In the genomic region with DNA sequence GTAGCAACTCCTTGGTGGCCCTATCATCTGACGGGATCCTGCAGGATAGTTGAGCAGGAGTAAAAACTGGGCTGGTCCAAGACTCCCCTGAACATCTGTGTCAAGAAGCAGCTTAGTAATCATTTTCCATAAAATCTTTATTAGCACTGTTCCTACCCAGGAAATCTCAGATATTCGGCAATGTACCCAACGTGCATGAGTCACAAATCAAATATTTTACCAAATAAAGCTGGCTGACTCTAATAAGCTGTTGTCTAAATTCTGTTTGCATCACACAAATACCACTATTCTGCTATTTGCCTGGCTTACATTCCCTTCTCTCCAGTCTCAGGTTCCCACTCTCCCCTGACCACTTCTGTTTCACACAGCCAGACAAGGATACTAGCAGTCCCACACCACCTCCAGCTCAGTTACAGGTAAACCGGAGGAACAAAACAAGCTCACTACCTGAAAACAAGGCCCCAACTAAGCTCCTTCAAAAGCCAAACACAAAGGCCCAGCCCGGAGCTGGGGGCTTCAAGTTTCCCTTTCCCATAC, we compare ENCODE assay signal across 9 mouse cellular contexts. TPM values are rescaled to one million over a fixed set of nuclear protein-coding genes. Genes with fewer than 3 reads are reported as not detected.
DNase-seq lines count a peak whose midpoint lies in the region; ATAC-seq and TF ChIP-seq lines count a peak whose summit lies in the region.
"Had no signal": no experiment of that assay in that cellular context is flagged by ENCODE, and none has a peak within 500 bp of the region (broad histone marks: within the 10 kb centered on the region; RNA-seq: fewer than 3 reads in every experiment).

No protein-coding gene starts in this region.

- H3K27ac ChIP-seq in kidney, adult 2 months (ENCODE audit: insufficient read depth, low read depth, low read length), result peak overlapping the region; percentile 39
- no peak overlapping the region for H3K27ac ChIP-seq in forebrain, embryonic 15.5 days (replicated peaks)
- H3K27ac ChIP-seq in midbrain, embryonic 13.5 days, result no peak overlapping the region
- H3K27ac ChIP-seq: limb, embryonic 15.5 days had no signal

- no peaks in the 10 kb centered on the region for H3K9me3 ChIP-seq in forebrain, embryonic 15.5 days
- H3K9me3 ChIP-seq in midbrain, embryonic 13.5 days, result no peaks in the 10 kb centered on the region
- H3K9me3 ChIP-seq: limb, embryonic 15.5 days had no signal

- H3K4me2 ChIP-seq in forebrain, embryonic 15.5 days (replicated peaks), result peak overlapping the region; percentile 72
- H3K4me2 ChIP-seq in midbrain, embryonic 13.5 days (replicated peaks), result peak overlapping the region; percentile 82
- H3K4me2 ChIP-seq: limb, embryonic 15.5 days had no signal

- no peak for TF ChIP-seq CTCF in kidney, adult 2 months (conservative IDR thresholded peaks at IDR 0.05; ENCODE audit: insufficient read depth, insufficient read length, low read depth, low read length)

- H3K9ac ChIP-seq in forebrain, embryonic 15.5 days (replicated peaks), result no peak overlapping the region
- peak overlapping the region; percentile 53 for H3K9ac ChIP-seq in midbrain, embryonic 13.5 days (replicated peaks)
- H3K9ac ChIP-seq: limb, embryonic 15.5 days had no signal

- no peaks in the 10 kb centered on the region for H3K27me3 ChIP-seq in kidney, adult 2 months (replicated peaks; ENCODE audit: control insufficient read depth, insufficient read depth, low read length)
- no peaks in the 10 kb centered on the region for H3K27me3 ChIP-seq in forebrain, embryonic 15.5 days
- no peaks in the 10 kb centered on the region for H3K27me3 ChIP-seq in midbrain, embryonic 13.5 days
- H3K27me3 ChIP-seq: limb, embryonic 15.5 days had no signal

- peaks cover 24% of the 10 kb centered on the region for H3K4me1 ChIP-seq in kidney, adult 2 months (ENCODE audit: control insufficient read depth, insufficient read depth, low read length)
- H3K4me1 ChIP-seq in forebrain, embryonic 15.5 days, result peaks cover 22% of the 10 kb centered on the region
- H3K4me1 ChIP-seq in midbrain, embryonic 13.5 days (replicated peaks), result peaks cover 36% of the 10 kb centered on the region

- peak overlapping the region; percentile 27; the same call in 1 of the 2 replicates for H3K4me3 ChIP-seq in kidney, adult 2 months (ENCODE audit: insufficient read depth, low read depth, low read length)
- peak overlapping the region; percentile 5; the same call in 1 of the 2 replicates for H3K4me3 ChIP-seq in forebrain, embryonic 15.5 days
- H3K4me3 ChIP-seq in midbrain, embryonic 13.5 days (replicated peaks), result peak overlapping the region; percentile 24
- H3K4me3 ChIP-seq: limb, embryonic 15.5 days had no signal

- no peaks in the 10 kb centered on the region for H3K36me3 ChIP-seq in kidney, adult 2 months (ENCODE audit: control insufficient read depth, insufficient read depth, low read length)
- no peaks in the 10 kb centered on the region for H3K36me3 ChIP-seq in forebrain, embryonic 15.5 days
- no peaks in the 10 kb centered on the region for H3K36me3 ChIP-seq in midbrain, embryonic 13.5 days
- H3K36me3 ChIP-seq: limb, embryonic 15.5 days had no signal

- intact Hi-C loops in left cerebral cortex, postnatal 14 days (cut with DNase I), result no loop called here

- DNase-seq in kidney, adult 2 months, result no peak
- DNase-seq in kidney, postnatal 14 days, result no peak
- DNase-seq in NIH3T3 (ENCODE audit: low read depth), result peak; percentile 78
- DNase-seq in ovary, postnatal 36 days (ENCODE audit: low spot score), result no peak
- no peak for DNase-seq in natural killer cell, adult 2 months (ENCODE audit: low spot score in 2 of 2)
- DNase-seq in left cerebral cortex, postnatal 14 days (ENCODE audit: low spot score in 2 of 2), result no peak

- no peak for TF ChIP-seq POLR2A in kidney, adult 2 months (IDR thresholded peaks at IDR 0.05; ENCODE audit: low read depth, low read length)

- no peak for ATAC-seq in forebrain, embryonic 15.5 days (replicated peaks)
- ATAC-seq in midbrain, embryonic 13.5 days, result no peak

- WGBS in kidney, adult 2 months, result 49% methylated on average over 5 of the region's 5 CpGs
- WGBS in forebrain, embryonic 15.5 days, result 61% methylated on average over 5 of the region's 5 CpGs
- WGBS in midbrain, embryonic 13.5 days, result 63% methylated on average over 5 of the region's 5 CpGs

RNA-seq across cellular contexts. Expression of a gene that starts 16.3 kb away (rescaled TPM):
- polyA plus RNA-seq in kidney, adult 2 months (2012; rRNA removed), result 16.0 and 21.4 TPM in 2 replicates
- polyA plus RNA-seq in forebrain, embryonic 15.5 days (2015; fragmentation: Nextera tagmentation; extraction: Ambion mirVana), result 45.8 and 47.4 TPM in 2 replicates
- polyA plus RNA-seq in midbrain, embryonic 13.5 days (2015; fragmentation: Nextera tagmentation; extraction: Ambion mirVana), result 51.9 and 54.5 TPM in 2 replicates
- total RNA-seq in left cerebral cortex, postnatal 14 days (2021), result 10 to 100 TPM; 24.8 to 26.4 TPM

RNA-seq across cellular contexts. Expression of a gene that starts 16.4 kb away (rescaled TPM):
- 46.4 and 46.9 TPM in 2 replicates for polyA plus RNA-seq in kidney, adult 2 months (2012; rRNA removed)
- polyA plus RNA-seq in forebrain, embryonic 15.5 days (2015; fragmentation: Nextera tagmentation; extraction: Ambion mirVana), result 79.6 and 87.1 TPM in 2 replicates
- 113 and 118 TPM in 2 replicates for polyA plus RNA-seq in midbrain, embryonic 13.5 days (2015; fragmentation: Nextera tagmentation; extraction: Ambion mirVana)
- total RNA-seq in left cerebral cortex, postnatal 14 days (2021), result 10 to 100 TPM; 39.3 to 42.0 TPM
